Mouse (Mus musculus) fat pad, adult 2 months (tissue): Measurements from ENCODE around the gene Btaf1.

ENCODE experiments used
- DNase-seq: peaks from one replicate; pipeline ENCODE4 v3.0.0-alpha.2; 2011; ENCODE audit warnings: low read depth, low spot score; ENCODE audit errors: extremely low read depth

The Btaf1 gene

GRCm38 (mm10) chr19:36925671-36926552 is at the start of gene Btaf1:
Gene Btaf1, plus strand, starts transcription at chr19:36926079.
- DNase-seq: peak; percentile 84

- DNase-seq: no peak
These were observed 48.5 kb upstream of the Btaf1 start for GRCm38 (mm10) chr19:36877329-36877728.

GRCm38 (mm10) chr19:36878743-36879495 is 47.0 kb upstream of the Btaf1 start:
- DNase-seq: no peak

GRCm38 (mm10) chr19:36883119-36883518 is 42.8 kb upstream of the Btaf1 start:
- DNase-seq: no peak

GRCm38 (mm10) chr19:36886316-36886715 is 39.6 kb upstream of the Btaf1 start:
- no peak for DNase-seq

- no peak for DNase-seq
These were observed 38.2 kb upstream of the Btaf1 start for GRCm38 (mm10) chr19:36887706-36888105.

- DNase-seq: no peak
These were observed 34.1 kb upstream of the Btaf1 start for GRCm38 (mm10) chr19:36891746-36892145.

GRCm38 (mm10) chr19:36896791-36897569 is 28.9 kb upstream of the Btaf1 start:
- no peak for DNase-seq

- DNase-seq: no peak
These were observed 28.1 kb upstream of the Btaf1 start for GRCm38 (mm10) chr19:36897778-36898177.

GRCm38 (mm10) chr19:36903377-36903776 is 22.5 kb upstream of the Btaf1 start:
- DNase-seq: no peak

GRCm38 (mm10) chr19:36904211-36905007 is 21.5 kb upstream of the Btaf1 start:
- DNase-seq: no peak

GRCm38 (mm10) chr19:36909150-36909549 is 16.7 kb upstream of the Btaf1 start:
- no peak for DNase-seq

GRCm38 (mm10) chr19:36909676-36910292 is 16.1 kb upstream of the Btaf1 start:
- DNase-seq: no peak

- DNase-seq: no peak
These were observed 15.3 kb upstream of the Btaf1 start for GRCm38 (mm10) chr19:36910424-36911045.

- DNase-seq: peak; percentile 100
These were observed 12.8 kb upstream of the Btaf1 start for GRCm38 (mm10) chr19:36913064-36913463.

- no peak for DNase-seq
These were observed 9.7 kb upstream of the Btaf1 start for GRCm38 (mm10) chr19:36916206-36916605.

- peak; percentile 98 for DNase-seq
These were observed 8.9 kb upstream of the Btaf1 start for GRCm38 (mm10) chr19:36916876-36917389.

- DNase-seq: no peak
These were observed 7.2 kb upstream of the Btaf1 start for GRCm38 (mm10) chr19:36918441-36919301.
